In the genomic region with DNA sequence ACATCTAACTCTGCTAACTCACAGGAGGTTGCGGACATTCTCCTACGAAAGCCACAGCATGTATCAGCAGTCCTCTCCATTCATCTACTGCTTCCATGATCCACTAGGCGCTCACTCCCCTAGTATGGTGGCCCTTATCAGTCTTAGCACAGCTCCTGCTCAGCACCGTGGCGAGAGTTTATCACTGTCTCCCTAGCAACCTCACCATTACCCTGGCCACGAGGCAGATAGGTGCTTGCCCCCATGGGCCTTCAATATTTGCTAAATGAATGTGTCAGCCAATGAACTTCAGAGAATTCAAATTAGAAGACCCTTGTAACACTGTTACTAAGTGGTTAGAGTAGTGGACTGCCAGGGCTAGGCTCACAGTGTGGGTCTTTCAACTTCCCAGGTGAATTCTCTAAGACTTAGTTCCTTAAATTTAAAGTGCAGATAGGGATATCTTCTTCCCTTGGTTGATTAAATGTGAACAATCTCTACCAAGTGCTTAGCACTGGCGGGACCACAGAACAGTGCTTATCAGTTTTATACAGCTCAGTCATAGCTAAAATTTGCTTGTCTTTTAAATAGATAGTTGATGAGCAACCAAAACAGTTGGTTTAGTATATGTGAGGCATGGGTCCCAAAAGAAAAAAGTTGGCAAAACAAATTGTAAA, we compare ENCODE assay signal across 15 mouse cellular contexts. TPM values are rescaled to one million over a fixed set of nuclear protein-coding genes. Genes with fewer than 3 reads are reported as not detected.
DNase-seq lines count a peak whose midpoint lies in the region; ATAC-seq and TF ChIP-seq lines count a peak whose summit lies in the region.
"Had no signal": no experiment of that assay in that cellular context is flagged by ENCODE, and none has a peak within 500 bp of the region (broad histone marks: within the 10 kb centered on the region; RNA-seq: fewer than 3 reads in every experiment).

No protein-coding gene starts in this region.

- 0 out of 2 replicates have a peak overlapping the region, but pooled peaks have one; percentile 8 for H3K27ac ChIP-seq in heart, embryonic 13.5 days (replicated peaks)
- peak overlapping the region; percentile 92 for H3K27ac ChIP-seq in liver, embryonic 14.5 days
- H3K27ac ChIP-seq in stomach, embryonic 14.5 days (ENCODE audit: low read length) = no peak overlapping the region
- no peak overlapping the region for H3K27ac ChIP-seq in forebrain, embryonic 12.5 days
- H3K27ac ChIP-seq: embryonic facial prominence, embryonic 15.5 days had no signal

- TF ChIP-seq EP300 in liver, embryonic 14.5 days (IDR thresholded peaks at IDR 0.05; ENCODE audit: low read depth) = peak; percentile 84

- H3K4me3 ChIP-seq in heart, embryonic 13.5 days = no peak overlapping the region
- no peak overlapping the region for H3K4me3 ChIP-seq in liver, embryonic 14.5 days (ENCODE audit: insufficient read depth in 1 of 2, low read depth in 2 of 2, low read length in 2 of 2)
- H3K4me3 ChIP-seq in stomach, embryonic 14.5 days (ENCODE audit: low read depth, low read length) = no peak overlapping the region
- H3K4me3 ChIP-seq in forebrain, embryonic 12.5 days (replicated peaks) = no peak overlapping the region
- H3K4me3 ChIP-seq: embryonic facial prominence, embryonic 15.5 days had no signal

- H3K4me1 ChIP-seq in heart, embryonic 13.5 days = peaks cover 9% of the 10 kb centered on the region
- peaks cover 26 to 33% of the 10 kb centered on the region in 2 experiments for H3K4me1 ChIP-seq in liver, embryonic 14.5 days (replicated peaks; ENCODE audit: control insufficient read depth in 2 of 2, insufficient read depth in 2 of 2, low read length in 1 of 2)
- H3K4me1 ChIP-seq in stomach, embryonic 14.5 days (ENCODE audit: control insufficient read depth, insufficient read depth, low read length) = no peaks in the 10 kb centered on the region
- H3K4me1 ChIP-seq in forebrain, embryonic 12.5 days = no peaks in the 10 kb centered on the region
- H3K4me1 ChIP-seq: embryonic facial prominence, embryonic 15.5 days had no signal

- peak; percentile 58; the same call in 1 of the 2 replicates for ATAC-seq in heart, embryonic 13.5 days (ENCODE audit: extremely low read depth, insufficient number of reproducible peaks, low FRiP score, low TSS enrichment)
- ATAC-seq in liver, embryonic 14.5 days (ENCODE audit: insufficient read depth) = peak; percentile 100
- ATAC-seq in stomach, embryonic 14.5 days (ENCODE audit: insufficient number of reproducible peaks, insufficient read depth, low FRiP score, low read depth) = peak; percentile 96; the same call in 1 of the 2 replicates
- no peak for ATAC-seq in forebrain, embryonic 12.5 days (ENCODE audit: low FRiP score)
- ATAC-seq: hindbrain, embryonic 16.5 days; midbrain, embryonic 16.5 days; Patski had no signal

- 26% methylated on average over 7 of the region's 7 CpGs for WGBS in heart, embryonic 13.5 days
- 6% methylated on average over 7 of the region's 7 CpGs for WGBS in liver, embryonic 14.5 days (ENCODE audit: insufficient replicate concordance)
- WGBS in stomach, embryonic 14.5 days = 48% methylated on average over 7 of the region's 7 CpGs
- 80% methylated on average over 7 of the region's 7 CpGs for WGBS in forebrain, embryonic 12.5 days

- H3K4me2 ChIP-seq in heart, embryonic 13.5 days = 0 out of 2 replicates have a peak overlapping the region, but pooled peaks have one; percentile 7
- peak overlapping the region; percentile 52 for H3K4me2 ChIP-seq in liver, embryonic 14.5 days (ENCODE audit: low read depth)
- H3K4me2 ChIP-seq in stomach, embryonic 14.5 days (replicated peaks; ENCODE audit: low read depth, low read length) = no peak overlapping the region
- H3K4me2 ChIP-seq in forebrain, embryonic 12.5 days = no peak overlapping the region
- H3K4me2 ChIP-seq: embryonic facial prominence, embryonic 15.5 days had no signal

- no peaks in the 10 kb centered on the region for H3K36me3 ChIP-seq in heart, embryonic 13.5 days
- H3K36me3 ChIP-seq in liver, embryonic 14.5 days (replicated peaks; ENCODE audit: control insufficient read depth, insufficient read depth, low read depth) = no peaks in the 10 kb centered on the region
- H3K36me3 ChIP-seq in stomach, embryonic 14.5 days (ENCODE audit: control insufficient read depth, insufficient read depth, low read length) = no peaks in the 10 kb centered on the region
- no peaks in the 10 kb centered on the region for H3K36me3 ChIP-seq in forebrain, embryonic 12.5 days (replicated peaks)
- H3K36me3 ChIP-seq: embryonic facial prominence, embryonic 15.5 days had no signal

- H3K27me3 ChIP-seq in heart, embryonic 13.5 days (replicated peaks) = no peaks in the 10 kb centered on the region
- H3K27me3 ChIP-seq in liver, embryonic 14.5 days (ENCODE audit: control insufficient read depth, insufficient read depth, low read length) = no peaks in the 10 kb centered on the region
- no peaks in the 10 kb centered on the region for H3K27me3 ChIP-seq in stomach, embryonic 14.5 days (ENCODE audit: control insufficient read depth, insufficient read depth, low read length)
- no peaks in the 10 kb centered on the region for H3K27me3 ChIP-seq in forebrain, embryonic 12.5 days
- H3K27me3 ChIP-seq: embryonic facial prominence, embryonic 15.5 days; Patski had no signal

- H3K9me3 ChIP-seq in heart, embryonic 13.5 days = no peaks in the 10 kb centered on the region
- no peaks in the 10 kb centered on the region for H3K9me3 ChIP-seq in liver, embryonic 14.5 days (ENCODE audit: control insufficient read depth, low read length)
- no peaks in the 10 kb centered on the region for H3K9me3 ChIP-seq in stomach, embryonic 14.5 days (ENCODE audit: control insufficient read depth, low read depth, low read length)
- H3K9me3 ChIP-seq in forebrain, embryonic 12.5 days = no peaks in the 10 kb centered on the region
- H3K9me3 ChIP-seq: embryonic facial prominence, embryonic 15.5 days had no signal

- peak; percentile 60 for TF ChIP-seq CTCF in liver, embryonic 14.5 days (IDR thresholded peaks at IDR 0.05; ENCODE audit: low read depth)

- H3K9ac ChIP-seq in heart, embryonic 13.5 days = no peak overlapping the region
- H3K9ac ChIP-seq in liver, embryonic 14.5 days (replicated peaks) = no peak overlapping the region; the same call in 1 of the 2 replicates
- no peak overlapping the region for H3K9ac ChIP-seq in stomach, embryonic 14.5 days (replicated peaks; ENCODE audit: low read depth, low read length)
- H3K9ac ChIP-seq in forebrain, embryonic 12.5 days = no peak overlapping the region
- H3K9ac ChIP-seq: embryonic facial prominence, embryonic 15.5 days had no signal

- no peak for DNase-seq in heart, postnatal 4 days
- DNase-seq in c-Kit-positive CD71-positive TER-119-negative erythroid progenitor cells, embryonic 14.5 days (ENCODE audit: low read depth) = peak; percentile 82
- peak; percentile 93 to 94 (median 93) for DNase-seq in liver, embryonic 14.5 days (ENCODE audit: low read depth in 3 of 3, low spot score in 3 of 3)
- DNase-seq in B cell, adult 2 months = no peak
- DNase-seq in retina, embryonic 14.5 days (ENCODE audit: low spot score) = no peak
- DNase-seq: adrenal gland, adult 2 months; cerebellum, adult 18-20 months; kidney, postnatal 25 days had no signal

RNA-seq across cellular contexts. Expression of a gene that starts 33.2 kb away (rescaled TPM):
- polyA plus RNA-seq in heart, embryonic 13.5 days (2015; fragmentation: Nextera tagmentation; extraction: Ambion mirVana) = 134 and 149 TPM in 2 replicates
- 10 to 100 TPM; 95.1 to 96.2 TPM for total RNA-seq in heart, postnatal 4 days (2021)
- polyA plus RNA-seq in liver, embryonic 14.5 days (2012; rRNA removed) = 46.6 and 75.5 TPM in 2 replicates
- 125 and 137 TPM in 2 replicates for polyA plus RNA-seq in liver, embryonic 14.5 days (2014; fragmentation: Nextera tagmentation; extraction: Ambion mirVana)
- polyA plus RNA-seq in stomach, embryonic 14.5 days (2014; fragmentation: Nextera tagmentation; extraction: Ambion mirVana) = 182 and 183 TPM in 2 replicates
- 211 and 215 TPM in 2 replicates for polyA plus RNA-seq in forebrain, embryonic 12.5 days (2016; fragmentation: Nextera tagmentation; extraction: Ambion mirVana)

Comparison
In these comparisons a context has a peak if more than half of its experiments do, and no peak if none do; other contexts are left out.
1. H3K27ac ChIP-seq: peak in heart, embryonic 13.5 days (single experiment) and liver, embryonic 14.5 days (single experiment); none in stomach, embryonic 14.5 days (single experiment) and forebrain, embryonic 12.5 days (single experiment).
2. H3K4me2 ChIP-seq: peak in heart, embryonic 13.5 days (single experiment) and liver, embryonic 14.5 days (single experiment); none in stomach, embryonic 14.5 days (single experiment) and forebrain, embryonic 12.5 days (single experiment).
3. DNase-seq: peak in c-Kit-positive CD71-positive TER-119-negative erythroid progenitor cells, embryonic 14.5 days (single experiment) and liver, embryonic 14.5 days (3 of 3); none in heart, postnatal 4 days (single experiment), B cell, adult 2 months (0 of 2) and retina, embryonic 14.5 days (single experiment).